Mouse (Mus musculus) cerebellum, adult 9-10 months (tissue): Measurements from ENCODE around the gene Tubal3.
"Not testable (repeated sequence)": the region's sequence is repeated elsewhere in the genome, so short reads cannot be mapped to it uniquely, and the experiment has no call there.

Source experiments
- DNase-seq: peaks from one replicate; pipeline ENCODE4 v3.0.0; 2022

The Tubal3 gene

DNA sequence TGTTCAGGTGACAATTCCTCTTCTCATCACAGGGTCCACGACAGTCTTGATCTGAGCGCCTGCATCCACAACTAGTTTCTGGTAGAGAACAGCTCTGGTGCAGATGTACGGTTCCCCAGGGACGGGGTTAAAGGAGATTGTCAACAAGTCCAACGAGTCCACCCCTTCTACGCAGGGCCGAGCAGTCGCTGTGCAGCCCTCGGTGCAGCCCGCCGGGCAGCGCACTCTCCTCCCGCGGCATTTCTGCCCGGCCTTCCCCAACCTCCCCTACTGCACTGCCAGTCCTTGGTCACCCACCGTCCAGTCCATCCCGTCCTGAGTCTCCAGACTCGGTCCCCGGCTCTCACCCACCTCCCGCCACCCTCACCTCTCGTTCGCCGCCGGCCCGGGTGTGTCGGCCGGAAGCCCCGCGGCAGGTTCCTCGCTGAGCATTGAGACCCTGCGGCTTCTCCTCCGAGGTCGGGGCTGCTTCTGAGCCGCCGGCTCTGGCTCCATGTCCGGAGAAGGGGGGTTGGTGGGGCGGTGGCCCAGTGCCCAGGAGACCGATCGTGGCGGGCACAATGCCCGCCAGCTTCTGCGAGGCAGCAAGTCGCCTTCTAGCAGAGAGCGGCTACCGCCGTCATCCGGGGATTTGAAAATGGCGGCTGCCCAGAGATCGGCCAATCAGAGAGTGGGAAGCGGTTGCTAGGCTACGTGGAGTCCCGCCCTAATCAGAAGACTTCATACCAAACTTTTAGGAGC, at the start of gene Tubal3, which contains the start of gene Net1:
Gene Tubal3 (plus strand): TSS at position 704 of the 741 bp plus-strand sequence.
Gene Net1 (minus strand): TSS at position 650 of the 741 bp plus-strand sequence.
- DNase-seq, result peak; percentile 83

DNA sequence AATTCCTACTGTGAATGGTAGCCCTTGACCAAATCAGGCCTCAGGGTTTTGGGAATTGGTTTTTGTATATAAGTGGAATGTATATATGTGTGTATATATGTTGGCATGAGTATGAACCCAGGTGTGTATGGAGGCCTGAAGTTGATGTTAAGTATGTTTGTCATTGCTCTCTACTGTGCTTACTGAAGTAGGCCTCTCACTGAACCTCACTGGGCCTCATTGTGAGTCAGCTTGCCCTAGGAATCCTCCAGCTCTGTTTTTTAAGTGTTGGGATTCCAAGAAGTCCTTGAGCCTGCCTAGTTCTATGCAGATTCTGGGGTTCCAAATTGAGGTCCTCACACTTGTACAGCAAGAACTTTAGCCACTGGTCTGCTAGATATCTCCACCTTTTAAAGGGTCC, 48.2 kb upstream of the Tubal3 start:
- DNase-seq, result no peak

GRCm38 (mm10) chr13:3872832-3873231, 45.2 kb upstream of the Tubal3 start:
- no peak for DNase-seq

DNA sequence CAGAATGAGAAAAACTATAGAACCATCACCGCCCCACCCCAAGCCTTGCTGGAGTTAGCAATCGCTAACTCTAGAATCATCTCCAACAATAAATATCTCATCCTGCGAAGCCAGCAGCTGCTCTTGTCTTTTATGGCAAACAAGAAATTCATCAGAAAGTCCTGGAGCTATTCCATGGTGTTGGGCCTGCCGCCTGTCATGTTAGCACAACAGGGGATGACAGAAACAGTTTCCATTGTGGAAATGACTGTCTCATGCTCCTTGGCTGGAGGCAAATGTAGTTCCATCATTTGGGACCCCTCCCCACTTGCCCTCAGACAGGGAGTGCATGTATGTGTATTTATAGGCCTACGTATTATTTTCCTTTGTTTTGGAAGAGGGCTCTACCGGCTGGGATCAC, 41.6 kb upstream of the Tubal3 start:
- no peak for DNase-seq

DNA sequence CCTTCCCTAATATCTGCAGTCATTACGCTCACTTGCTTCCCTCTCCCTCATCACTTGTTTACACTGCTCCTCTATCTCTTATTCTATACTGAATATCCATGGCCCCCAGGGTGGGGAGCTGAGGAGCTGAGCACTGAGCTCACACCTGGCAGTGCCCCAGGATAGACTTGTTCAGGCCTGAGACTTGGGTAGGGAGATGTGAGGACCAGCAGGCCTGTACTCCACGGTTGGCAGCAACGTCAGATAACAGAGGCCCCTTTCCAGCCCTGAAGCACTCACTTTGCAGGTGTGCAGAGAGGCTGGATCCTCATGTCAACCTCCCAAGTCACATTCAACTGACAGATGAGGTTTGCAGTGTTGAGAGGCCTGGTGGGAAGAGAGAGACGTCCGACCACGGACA, 40.9 kb upstream of the Tubal3 start:
- DNase-seq, result no peak

GRCm38 (mm10) chr13:3877679-3878220, 40.3 kb upstream of the Tubal3 start:
- no peak for DNase-seq

DNA sequence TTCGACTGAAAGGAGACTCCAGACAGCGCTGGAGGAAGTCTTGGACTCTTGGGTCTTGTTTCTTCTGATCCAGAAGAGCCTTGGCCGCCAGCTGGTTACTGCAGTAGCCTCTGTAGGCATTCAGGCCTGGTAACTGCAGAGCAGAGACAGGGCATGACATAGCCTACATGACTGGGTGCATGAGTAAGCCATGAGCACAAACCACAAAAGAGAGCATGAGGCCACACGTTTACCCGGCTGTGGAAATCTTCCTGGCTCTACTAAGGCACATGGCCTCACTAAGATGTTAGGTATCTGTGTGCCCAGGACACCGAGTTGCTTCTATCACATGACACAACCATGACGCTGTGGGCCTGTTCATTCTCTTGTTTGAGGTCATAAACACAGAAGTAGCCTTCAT, 31.4 kb upstream of the Tubal3 start:
- DNase-seq, result no peak

DNA sequence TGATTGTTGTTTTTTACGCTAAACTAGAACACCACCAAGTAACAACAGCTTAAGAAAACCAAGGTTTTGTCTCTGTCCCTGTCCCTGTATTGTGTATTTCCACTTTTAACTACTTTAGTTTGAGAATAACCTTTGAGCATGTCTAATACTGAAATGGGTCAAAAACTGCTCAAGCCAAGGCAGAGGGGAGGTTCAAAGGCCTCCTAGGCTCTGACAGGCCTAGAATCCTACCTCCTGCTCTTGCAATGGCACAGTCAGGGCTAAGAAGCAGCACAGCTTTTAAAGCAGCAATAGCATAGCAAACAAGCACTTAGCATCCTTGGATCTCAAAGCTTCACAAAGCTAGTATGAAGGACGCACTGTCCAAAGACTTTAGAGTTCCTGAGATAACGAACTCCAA, 29.0 kb upstream of the Tubal3 start:
- DNase-seq, result no peak

GRCm38 (mm10) chr13:3890061-3890460, 28.0 kb upstream of the Tubal3 start:
- DNase-seq, result no peak

DNA sequence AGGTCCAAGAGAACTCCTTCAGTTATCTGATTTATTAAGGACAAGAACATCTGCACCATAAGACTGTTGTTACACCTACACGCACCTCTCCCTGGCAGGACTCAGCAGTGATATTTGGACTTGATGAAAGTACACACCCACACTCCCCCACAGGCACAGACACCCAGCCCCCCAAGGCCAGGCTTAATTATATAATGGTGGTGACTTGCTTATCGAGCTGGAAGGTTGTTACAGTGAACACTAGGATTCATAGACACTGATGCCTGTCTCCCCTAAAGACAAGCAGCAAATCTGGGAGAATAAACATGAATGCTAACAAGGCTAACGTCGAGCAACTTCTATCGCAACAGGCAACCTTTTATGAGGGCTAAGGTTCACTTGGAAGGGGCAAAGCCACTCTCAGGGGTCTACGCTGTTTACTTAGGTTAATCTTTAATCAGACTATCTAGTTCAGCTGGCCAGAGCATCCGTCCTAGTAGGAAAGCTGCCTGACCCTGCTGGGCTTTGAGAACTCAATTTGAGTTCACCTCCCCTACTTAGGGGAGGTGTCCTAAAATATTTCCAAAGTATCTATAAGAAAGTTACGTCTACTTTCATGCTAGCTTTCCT, 26.5 kb upstream of the Tubal3 start:
- DNase-seq, result no peak

GRCm38 (mm10) chr13:3892601-3893000, 25.5 kb upstream of the Tubal3 start:
- no peak for DNase-seq

GRCm38 (mm10) chr13:3893126-3893734, 24.8 kb upstream of the Tubal3 start:
- DNase-seq, result peak; percentile 83

DNA sequence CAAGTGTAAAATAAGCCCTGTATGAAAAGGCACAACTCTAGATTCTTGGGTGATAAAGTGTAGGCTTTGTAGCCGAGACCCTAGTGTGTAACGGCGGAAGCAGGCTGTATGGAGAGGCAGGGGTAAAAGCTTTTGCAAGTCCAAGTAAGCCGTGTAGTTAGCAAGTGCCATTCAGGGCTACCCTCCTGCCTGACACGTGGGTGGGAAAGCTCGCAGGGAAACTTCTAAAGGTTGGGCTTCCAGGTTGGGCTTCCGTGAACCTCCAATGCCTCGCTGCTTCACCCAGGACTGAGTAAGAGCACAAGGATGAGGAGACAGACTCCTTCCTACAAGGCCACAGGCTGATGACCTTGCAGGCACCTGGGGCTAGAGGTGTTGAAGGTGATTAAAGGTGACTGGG, 23.5 kb upstream of the Tubal3 start:
- no peak for DNase-seq

- no peak for DNase-seq
Observed at GRCm38 (mm10) chr13:3895397-3895980, 22.6 kb upstream of the Tubal3 start.

- DNase-seq, result no peak
Observed at GRCm38 (mm10) chr13:3896032-3896431, 22.0 kb upstream of the Tubal3 start.

DNA sequence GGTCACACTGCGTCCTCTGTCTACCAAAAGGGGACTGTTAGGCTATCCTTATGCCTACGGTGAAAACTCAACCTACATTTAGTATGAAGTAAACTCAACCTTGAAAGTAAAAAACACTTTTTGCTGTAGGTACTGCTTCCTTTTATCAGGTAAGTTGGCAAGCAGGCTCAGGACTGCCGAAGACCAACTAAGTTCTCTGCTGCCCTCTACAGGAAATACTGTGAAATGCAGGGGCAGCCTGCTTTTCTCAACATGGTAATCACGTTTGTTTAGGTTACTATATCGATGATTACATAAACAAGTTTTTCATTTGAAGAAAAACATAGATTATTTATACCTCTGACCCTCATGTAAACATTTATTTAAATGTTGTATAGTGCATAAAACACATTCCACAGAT, 21.2 kb upstream of the Tubal3 start:
- peak; percentile 89 for DNase-seq

- DNase-seq, result not testable (repeated sequence)
Observed at GRCm38 (mm10) chr13:3898202-3898601, 19.9 kb upstream of the Tubal3 start.

- DNase-seq, result no peak
Observed at GRCm38 (mm10) chr13:3899301-3899700, 18.8 kb upstream of the Tubal3 start.

GRCm38 (mm10) chr13:3907151-3907696, 10.8 kb upstream of the Tubal3 start:
- DNase-seq, result no peak

- DNase-seq, result no peak
Observed at GRCm38 (mm10) chr13:3908262-3908661, 9.8 kb upstream of the Tubal3 start.

DNA sequence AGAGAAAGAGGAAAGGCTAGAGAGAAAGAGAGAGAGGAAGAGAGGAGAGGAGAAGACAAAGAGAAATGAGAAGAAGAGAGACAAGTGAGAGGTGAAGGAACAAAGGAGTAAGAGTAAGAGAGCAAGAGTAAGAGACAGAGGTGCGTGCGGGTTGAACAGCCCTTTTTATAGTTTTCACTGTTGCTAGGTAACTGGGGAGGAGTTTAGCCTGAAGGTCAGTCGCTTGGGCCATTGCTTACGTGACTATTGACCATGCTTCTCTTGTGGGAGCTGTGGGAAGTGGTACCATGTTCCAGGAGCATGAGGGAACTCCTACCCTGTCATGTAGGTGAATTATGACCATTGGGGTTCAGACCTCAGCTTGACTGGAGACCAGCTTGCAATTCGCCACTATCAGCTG, 7.7 kb upstream of the Tubal3 start:
- DNase-seq, result no peak

DNA sequence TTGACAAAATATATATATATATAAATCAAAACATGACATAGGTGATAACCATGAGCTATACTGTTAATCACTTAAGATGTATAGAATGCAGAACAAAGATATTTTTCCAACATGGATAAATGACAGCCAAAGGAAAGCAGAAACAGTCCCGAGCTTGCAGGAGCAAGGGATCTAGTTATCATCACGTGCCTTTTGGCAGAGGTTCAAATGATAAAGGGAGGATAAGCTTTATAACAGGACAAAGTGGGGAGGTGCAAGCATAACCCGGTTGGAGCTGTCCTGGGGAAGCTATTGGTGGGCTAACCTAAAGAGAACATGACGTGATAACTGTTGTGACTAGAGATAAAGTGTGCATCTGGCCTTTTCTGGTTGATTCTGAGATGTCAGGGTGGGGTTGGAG, 4.6 kb upstream of the Tubal3 start:
- DNase-seq, result no peak

DNA sequence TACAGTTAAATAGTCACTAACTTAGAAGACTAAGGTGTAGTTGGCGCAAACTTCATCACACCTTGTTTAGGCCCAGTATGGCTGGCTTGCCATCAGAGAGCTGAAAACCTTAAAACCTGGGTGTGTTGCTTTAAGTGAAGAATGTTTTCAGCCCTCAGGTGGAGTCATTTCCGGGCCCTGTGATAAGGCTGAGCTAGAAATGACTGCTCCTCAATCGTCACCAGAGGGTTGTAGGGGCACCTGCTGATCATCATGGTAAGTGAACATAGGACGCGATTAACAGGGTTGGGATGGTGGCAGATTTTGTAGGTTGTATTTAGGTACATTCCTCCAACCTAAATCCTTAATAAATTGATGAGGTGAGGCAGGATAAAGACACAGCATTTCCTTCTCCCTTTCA, 6.4 kb downstream of the Tubal3 start:
- no peak for DNase-seq
